8 mouse cellular contexts compared by ENCODE assay signal in the genomic region with DNA sequence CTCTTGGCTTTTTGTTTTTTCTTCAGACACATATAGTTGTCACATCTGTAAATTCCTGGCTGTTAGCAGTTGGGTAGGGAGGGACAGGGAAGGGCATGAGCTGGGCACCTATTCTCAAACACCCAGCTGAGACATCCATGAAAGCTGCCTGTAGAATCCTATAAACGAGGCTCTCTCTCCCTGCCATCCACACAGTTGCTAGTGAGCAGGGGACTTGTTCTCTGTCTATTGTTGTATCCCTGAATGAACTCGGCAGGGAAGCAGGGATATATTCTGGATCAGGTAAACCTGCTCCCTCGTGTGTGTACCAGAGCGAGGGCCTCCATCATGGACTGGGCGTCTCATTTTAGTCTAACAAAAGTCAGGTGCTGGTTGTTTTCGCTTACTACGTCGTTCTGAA.
DNase-seq lines count a peak whose midpoint lies in the region; ATAC-seq lines count a peak whose summit lies in the region.
"Had no signal": no experiment of that assay in that cellular context is flagged by ENCODE, and none has a peak within 500 bp of the region (broad histone marks: within the 10 kb centered on the region; RNA-seq: fewer than 3 reads in every experiment).

No protein-coding gene starts in this region.

- no peak overlapping the region for H3K4me2 ChIP-seq in hindbrain, embryonic 16.5 days (ENCODE audit: low read length)
- H3K4me2 ChIP-seq in embryonic facial prominence, embryonic 13.5 days: peak overlapping the region; percentile 44
- 0 out of 2 replicates have a peak overlapping the region, but pooled peaks have one; percentile 9 for H3K4me2 ChIP-seq in limb, embryonic 13.5 days (replicated peaks)

- no peak for ATAC-seq in hindbrain, embryonic 16.5 days
- no peak for ATAC-seq in embryonic facial prominence, embryonic 13.5 days (ENCODE audit: insufficient number of reproducible peaks, insufficient read depth, low FRiP score, low TSS enrichment, low read depth)
- no peak for ATAC-seq in limb, embryonic 13.5 days (ENCODE audit: low FRiP score, low read depth)

- no peak overlapping the region for H3K9ac ChIP-seq in hindbrain, embryonic 16.5 days (ENCODE audit: low read depth, low read length)
- H3K9ac ChIP-seq in embryonic facial prominence, embryonic 13.5 days: 0 out of 2 replicates have a peak overlapping the region, but pooled peaks have one; percentile 46
- no peak overlapping the region; the same call in 1 of the 2 replicates for H3K9ac ChIP-seq in limb, embryonic 13.5 days

- WGBS in hindbrain, embryonic 10.5 days: 64% methylated on average over 8 of the region's 8 CpGs
- WGBS in hindbrain, embryonic 16.5 days: 57% methylated on average over 8 of the region's 8 CpGs
- 64% methylated on average over 8 of the region's 8 CpGs for WGBS in embryonic facial prominence, embryonic 10.5 days
- 55% methylated on average over 8 of the region's 8 CpGs for WGBS in embryonic facial prominence, embryonic 13.5 days
- WGBS in limb, embryonic 13.5 days: 58% methylated on average over 8 of the region's 8 CpGs

- peak overlapping the region; percentile 86 for H3K27ac ChIP-seq in hindbrain, embryonic 10.5 days
- H3K27ac ChIP-seq in hindbrain, embryonic 16.5 days (ENCODE audit: low read depth, low read length): no peak overlapping the region; the same call in 1 of the 2 replicates
- H3K27ac ChIP-seq in embryonic facial prominence, embryonic 10.5 days (replicated peaks): peak overlapping the region; percentile 82
- H3K27ac ChIP-seq in embryonic facial prominence, embryonic 13.5 days: peak overlapping the region; percentile 64; the same call in 1 of the 2 replicates
- peak overlapping the region; percentile 59; the same call in 1 of the 2 replicates for H3K27ac ChIP-seq in limb, embryonic 13.5 days

- H3K27me3 ChIP-seq in hindbrain, embryonic 10.5 days (ENCODE audit: insufficient read depth, poor library complexity, severe bottlenecking): no peaks in the 10 kb centered on the region
- H3K27me3 ChIP-seq in hindbrain, embryonic 16.5 days (replicated peaks; ENCODE audit: control insufficient read depth, insufficient read depth, low read length): no peaks in the 10 kb centered on the region
- H3K27me3 ChIP-seq in embryonic facial prominence, embryonic 10.5 days (replicated peaks; ENCODE audit: low read depth, poor library complexity, severe bottlenecking): no peaks in the 10 kb centered on the region
- H3K27me3 ChIP-seq in embryonic facial prominence, embryonic 13.5 days: no peaks in the 10 kb centered on the region
- H3K27me3 ChIP-seq in limb, embryonic 13.5 days: no peaks in the 10 kb centered on the region

- no peak overlapping the region for H3K4me3 ChIP-seq in hindbrain, embryonic 10.5 days
- no peak overlapping the region for H3K4me3 ChIP-seq in hindbrain, embryonic 16.5 days (ENCODE audit: low read length)
- H3K4me3 ChIP-seq in embryonic facial prominence, embryonic 10.5 days: no peak overlapping the region
- H3K4me3 ChIP-seq in embryonic facial prominence, embryonic 13.5 days: no peak overlapping the region
- H3K4me3 ChIP-seq in limb, embryonic 13.5 days: no peak overlapping the region

- H3K4me1 ChIP-seq in hindbrain, embryonic 10.5 days (replicated peaks): peaks cover 57% of the 10 kb centered on the region
- peaks cover 8% of the 10 kb centered on the region for H3K4me1 ChIP-seq in hindbrain, embryonic 16.5 days (ENCODE audit: control insufficient read depth, insufficient read depth, low read depth, low read length)
- peaks cover 51% of the 10 kb centered on the region for H3K4me1 ChIP-seq in embryonic facial prominence, embryonic 10.5 days
- peaks cover 41% of the 10 kb centered on the region for H3K4me1 ChIP-seq in embryonic facial prominence, embryonic 13.5 days
- peaks cover 30% of the 10 kb centered on the region for H3K4me1 ChIP-seq in limb, embryonic 13.5 days

- no peak for DNase-seq in hindbrain, embryonic 10.5 days (ENCODE audit: low spot score)
- DNase-seq in embryonic facial prominence, embryonic 10.5 days (ENCODE audit: low spot score): peak; percentile 17
- DNase-seq in layer of hippocampus, postnatal 25 days (ENCODE audit: extremely low spot score in 1 of 2, low spot score in 1 of 2): no peak
- DNase-seq in cerebellum, postnatal 4 days (ENCODE audit: low spot score in 2 of 2): no peak
- DNase-seq: kidney, adult 8-10 months had no signal

- no peaks in the 10 kb centered on the region for H3K36me3 ChIP-seq in hindbrain, embryonic 10.5 days
- no peaks in the 10 kb centered on the region for H3K36me3 ChIP-seq in hindbrain, embryonic 16.5 days (ENCODE audit: control insufficient read depth, insufficient read depth, low read length)
- H3K36me3 ChIP-seq in embryonic facial prominence, embryonic 10.5 days (replicated peaks): no peaks in the 10 kb centered on the region
- H3K36me3 ChIP-seq in embryonic facial prominence, embryonic 13.5 days: no peaks in the 10 kb centered on the region
- no peaks in the 10 kb centered on the region for H3K36me3 ChIP-seq in limb, embryonic 13.5 days

- H3K9me3 ChIP-seq in hindbrain, embryonic 10.5 days: no peaks in the 10 kb centered on the region
- H3K9me3 ChIP-seq in hindbrain, embryonic 16.5 days (ENCODE audit: control insufficient read depth, low read length): no peaks in the 10 kb centered on the region
- no peaks in the 10 kb centered on the region for H3K9me3 ChIP-seq in embryonic facial prominence, embryonic 10.5 days
- H3K9me3 ChIP-seq in embryonic facial prominence, embryonic 13.5 days: no peaks in the 10 kb centered on the region
- H3K9me3 ChIP-seq in limb, embryonic 13.5 days: no peaks in the 10 kb centered on the region
